Mouse (Mus musculus) left cerebral cortex, postnatal 36 days (tissue): ENCODE data around the gene Prex1. TPM values are rescaled to one million over a fixed set of nuclear protein-coding genes. Genes with fewer than 3 reads are reported as not detected.

Experiments used
- DNase-seq, 2 experiments: peaks; one replicate each; pipeline ENCODE4 v3.0.0; 2021 to 2022; ENCODE audit warnings: low spot score in 2 of 2, mixed read lengths in 1 of 2
- intact Hi-C: fragments of 180-260 bp; cut with DNase I; formaldehyde crosslinking; loops from one replicate; pipeline ENCODE4 v1.15.1; 2025
- total RNA-seq, 2 experiments: library from RNA; stranded (reverse); gene quantifications; 2 replicates each; pipeline ENCODE4 v1.2.3; 2021

Gene Prex1
- total RNA-seq, 2 experiments from 2014 or later: 104 to 114 TPM

- DNase-seq: no peak
- intact Hi-C loops: no loop called here
Observed at GRCm38 (mm10) chr2:166583292-166583691, 130.3 kb downstream of the Prex1 start.

- intact Hi-C loops: no loop called here
- peak; percentile 73 to 76 for DNase-seq
Observed at GRCm38 (mm10) chr2:166581881-166582583, 131.6 kb downstream of the Prex1 start.

GRCm38 (mm10) chr2:166579793-166580192, 133.8 kb downstream of the Prex1 start:
- DNase-seq: no peak
- intact Hi-C loops: no loop called here

- DNase-seq: no peak
- intact Hi-C loops: no loop called here
Observed at GRCm38 (mm10) chr2:166579361-166579760, 134.3 kb downstream of the Prex1 start.

GRCm38 (mm10) chr2:166575419-166575818, 138.2 kb downstream of the Prex1 start:
- intact Hi-C loops: no loop called here
- no peak for DNase-seq

- peak; percentile 46 to 53 for DNase-seq
- intact Hi-C loops: no loop called here
Observed at GRCm38 (mm10) chr2:166574934-166575333, 138.7 kb downstream of the Prex1 start.

- intact Hi-C loops: no loop called here
- no peak for DNase-seq
Observed at GRCm38 (mm10) chr2:166573621-166574020, 140.0 kb downstream of the Prex1 start.

- intact Hi-C loops: no loop called here
- DNase-seq: no peak
Observed at GRCm38 (mm10) chr2:166572297-166572696, 141.3 kb downstream of the Prex1 start.

GRCm38 (mm10) chr2:166569182-166569581, 144.4 kb downstream of the Prex1 start:
- intact Hi-C loops: no loop called here
- DNase-seq: no peak

GRCm38 (mm10) chr2:166565503-166565902, 148.1 kb downstream of the Prex1 start:
- DNase-seq: no peak
- intact Hi-C loops: loop anchor here (2.0 kb wide), 1 partner anchor 411 kb away; the partner anchor contains the start of gene Sulf2

- DNase-seq: peak in 1 of 2 experiments; percentile 49
- intact Hi-C loops: loop anchor here (1.0 to 5.0 kb wide), 5 partner anchors 132 to 479 kb away; partner anchors contain the start of gene Sulf2
Observed at GRCm38 (mm10) chr2:166564455-166564854, 149.2 kb downstream of the Prex1 start.

GRCm38 (mm10) chr2:166563890-166564289, 149.7 kb downstream of the Prex1 start:
- intact Hi-C loops: loop anchor here (1.0 to 5.0 kb wide), 5 partner anchors 132 to 479 kb away; partner anchors contain the start of gene Sulf2
- DNase-seq: peak; percentile 77 to 80

- intact Hi-C loops: loop anchor here (5.0 kb wide), 3 partner anchors 131 to 456 kb away; no protein-coding TSS in a partner anchor
- peak; percentile 30 to 43 for DNase-seq
Observed at GRCm38 (mm10) chr2:166563076-166563475, 150.6 kb downstream of the Prex1 start.

- intact Hi-C loops: loop anchor here (5.0 kb wide), 3 partner anchors 129 to 454 kb away; no protein-coding TSS in a partner anchor
- no peak for DNase-seq
Observed at GRCm38 (mm10) chr2:166561781-166562180, 151.9 kb downstream of the Prex1 start.

- intact Hi-C loops: loop anchor here (5.0 kb wide), 3 partner anchors 129 to 454 kb away; no protein-coding TSS in a partner anchor
- DNase-seq: no peak
Observed at GRCm38 (mm10) chr2:166560826-166561225, 152.8 kb downstream of the Prex1 start.

- intact Hi-C loops: no loop called here
- DNase-seq: no peak
Observed at GRCm38 (mm10) chr2:166559531-166559930, 154.1 kb downstream of the Prex1 start.

- intact Hi-C loops: no loop called here
- DNase-seq: no peak
Observed at GRCm38 (mm10) chr2:166555508-166555907, 158.1 kb downstream of the Prex1 start.

- no peak for DNase-seq
- intact Hi-C loops: no loop called here
Observed at GRCm38 (mm10) chr2:166554169-166554505, 159.5 kb downstream of the Prex1 start.

GRCm38 (mm10) chr2:166553502-166554168, 160.0 kb downstream of the Prex1 start:
- intact Hi-C loops: no loop called here
- no peak for DNase-seq

GRCm38 (mm10) chr2:166552657-166553056, 161.0 kb downstream of the Prex1 start:
- intact Hi-C loops: no loop called here
- DNase-seq: no peak
